Mouse (Mus musculus) kidney, adult 2 months (tissue): Measurements from ENCODE around the gene Nr2f6. TPM values are rescaled to one million over a fixed set of nuclear protein-coding genes. Genes with fewer than 3 reads are reported as not detected.
A peak's percentile ranks its signal among the peaks of the same experiment; 100 is the strongest.

Experiments used
- DNase-seq: peaks from one replicate; pipeline ENCODE4 v3.0.0; 2021
- H3K27ac ChIP-seq: fragments of 200-500 bp; 2 replicates; pipeline ENCODE4 v1.5.1; 2012; ENCODE audit warnings: low read depth, low read length, control low read depth, inconsistent platforms; ENCODE audit not compliant: insufficient read depth
- H3K27me3 ChIP-seq: fragments of 200-500 bp; replicated peaks from 2 replicates; pipeline ENCODE4 v1.6.1; 2012; ENCODE audit warnings: mild to moderate bottlenecking, moderate library complexity, low read length, inconsistent platforms; ENCODE audit not compliant: control insufficient read depth, insufficient read depth
- H3K36me3 ChIP-seq: fragments of 200-500 bp; 2 replicates; pipeline ENCODE4 v1.6.1; 2012; ENCODE audit warnings: mild to moderate bottlenecking, moderate library complexity, low read length, inconsistent platforms; ENCODE audit not compliant: control insufficient read depth, insufficient read depth
- H3K4me1 ChIP-seq: fragments of 200-500 bp; 2 replicates; pipeline ENCODE4 v1.6.1; 2011; ENCODE audit warnings: low read length; ENCODE audit not compliant: control insufficient read depth, insufficient read depth
- H3K4me3 ChIP-seq: fragments of 200-500 bp; 2 replicates; pipeline ENCODE4 v1.5.1; 2011; ENCODE audit warnings: mild to moderate bottlenecking, low read depth, low read length, control low read depth; ENCODE audit not compliant: insufficient read depth
- CTCF ChIP-seq: fragments of 200-500 bp; conservative IDR thresholded peaks from 2 replicates; pipeline ENCODE4 v1.5.1; 2011; ENCODE audit warnings: low read depth, mild to moderate bottlenecking, control low read depth, low read length, moderate library complexity, mixed read lengths; ENCODE audit not compliant: insufficient read depth, insufficient read length
- POLR2A ChIP-seq: fragments of 200-500 bp; IDR thresholded peaks from one replicate; pipeline ENCODE4 v1.6.1; 2011; ENCODE audit warnings: low read depth, low read length, control low read depth
- WGBS: fragments of 180-500 bp; shearing (Covaris S2); methylation state at CpG from one replicate; pipeline ENCODE4 v1.1.7; 2018; 5-methylcytosine and 5-hydroxymethylcytosine counted together
- polyA plus RNA-seq: library from polyadenylated mRNA; depleted of rRNA; stranded (reverse); fragments of >200 nt; gene quantifications from 2 replicates; pipeline ENCODE4 v1.2.3, GENCODE M21; 2012

Nr2f6 gene
- polyA plus RNA-seq, 1 experiment = 177 TPM

DNA sequence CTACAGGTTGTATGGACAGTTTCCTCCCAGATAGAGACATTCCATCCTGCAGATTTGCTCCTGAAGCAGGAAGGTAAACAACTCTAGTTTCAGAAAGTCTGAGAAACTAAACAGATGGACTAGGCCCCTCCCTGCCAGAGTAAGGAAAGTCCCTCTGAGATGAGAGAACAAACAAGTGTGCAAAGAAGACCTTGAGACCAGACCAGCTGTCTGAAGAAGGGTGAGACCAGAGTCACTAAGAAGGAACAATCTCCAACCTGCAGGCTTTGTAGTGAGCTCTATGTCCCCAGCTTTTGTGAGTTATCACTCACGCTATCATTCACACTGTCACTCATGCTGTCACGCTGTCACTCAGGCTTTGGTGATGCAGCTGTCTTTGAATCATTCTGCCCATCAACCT is 9.9 kb upstream of the Nr2f6 start:
- Histone ChIP-seq H3K36me3 (no peaks in the 10 kb centered on the region), H3K27me3 (no peaks in the 10 kb centered on the region), H3K4me3 (no peak overlapping the region), H3K27ac (no peak overlapping the region), H3K4me1 (peaks cover 3% of the 10 kb centered on the region; the same call in 1 of the 2 replicates)
- no peak for TF ChIP-seq POLR2A
- TF ChIP-seq CTCF = no peak
- no peak for DNase-seq
- 92% methylated on average over 2 of the region's 2 CpGs for WGBS

DNA sequence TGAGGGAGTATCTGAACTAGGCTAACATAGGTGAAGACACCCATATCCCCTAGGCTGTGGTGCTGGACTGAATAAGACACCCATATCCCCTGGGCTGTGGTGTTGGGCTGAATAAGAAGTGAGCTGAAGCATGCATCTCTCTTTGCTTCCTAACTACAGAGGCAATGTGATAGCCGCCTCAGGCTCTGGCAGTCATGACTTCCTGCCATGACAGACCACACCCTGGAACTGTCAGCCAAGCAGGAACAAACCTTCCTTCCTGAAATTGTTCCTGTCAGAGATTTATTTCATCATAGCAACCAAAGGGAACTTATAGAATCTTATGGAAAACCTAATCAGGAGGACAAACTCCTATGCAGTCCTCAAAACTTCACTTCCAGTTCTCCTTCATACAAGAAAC is 6.5 kb upstream of the Nr2f6 start:
- TF ChIP-seq CTCF (no peak), POLR2A (no peak)
- H3K27ac ChIP-seq = peak overlapping the region; percentile 43; the same call in 1 of the 2 replicates
- WGBS = 62% methylated on average over 1 of the region's 1 CpGs
- peak; percentile 64 for DNase-seq
- H3K27me3 ChIP-seq = no peaks in the 10 kb centered on the region
- no peaks in the 10 kb centered on the region for H3K36me3 ChIP-seq
- peaks cover 8% of the 10 kb centered on the region for H3K4me1 ChIP-seq
- H3K4me3 ChIP-seq = no peak overlapping the region

GRCm38 (mm10) chr8:71385212-71385835 is 3.6 kb upstream of the Nr2f6 start:
- 89% methylated on average over 12 of the region's 12 CpGs for WGBS
- Histone ChIP-seq H3K4me1 (peaks cover 17% of the 10 kb centered on the region), H3K4me3 (no peak overlapping the region), H3K27ac (no peak overlapping the region), H3K36me3 (no peaks in the 10 kb centered on the region), H3K27me3 (no peaks in the 10 kb centered on the region)
- peak; percentile 30 for DNase-seq
- TF ChIP-seq POLR2A = no peak
- TF ChIP-seq CTCF = peak; percentile 29; the same call in 1 of the 2 replicates

DNA sequence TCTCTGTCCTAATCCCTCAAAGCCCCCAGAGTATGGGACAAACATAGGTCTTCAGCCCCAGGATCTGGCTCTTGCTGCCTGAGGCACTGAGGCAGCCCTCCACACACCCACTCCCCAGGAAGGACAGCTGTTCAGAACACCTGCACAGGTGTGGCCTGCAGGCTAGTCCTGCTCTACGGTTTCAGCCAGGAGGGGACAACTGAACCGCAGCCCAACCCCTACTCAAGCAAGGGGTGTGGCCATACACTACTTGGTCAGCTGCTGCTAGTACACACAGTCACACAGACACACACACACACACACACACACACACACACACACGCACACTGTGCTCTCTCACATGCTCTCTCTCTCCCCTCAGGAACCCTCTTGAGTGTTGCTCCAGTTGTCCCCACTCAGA is 2.1 kb upstream of the Nr2f6 start:
- Histone ChIP-seq H3K4me1 (peaks cover 22% of the 10 kb centered on the region), H3K27me3 (no peaks in the 10 kb centered on the region), H3K27ac (peak overlapping the region; percentile 96), H3K4me3 (no peak overlapping the region), H3K36me3 (no peaks in the 10 kb centered on the region)
- no peak for TF ChIP-seq POLR2A
- no peak for TF ChIP-seq CTCF
- DNase-seq = no peak
- 33% methylated on average over 3 of the region's 3 CpGs for WGBS

GRCm38 (mm10) chr8:71383396-71383795 is 1.6 kb upstream of the Nr2f6 start:
- H3K4me3 ChIP-seq = no peak overlapping the region
- H3K36me3 ChIP-seq = no peaks in the 10 kb centered on the region
- TF ChIP-seq POLR2A (no peak), CTCF (no peak)
- WGBS = 20% methylated on average over 12 of the region's 12 CpGs
- H3K27me3 ChIP-seq = no peaks in the 10 kb centered on the region
- peaks cover 26% of the 10 kb centered on the region for H3K4me1 ChIP-seq
- H3K27ac ChIP-seq = peak overlapping the region; percentile 96
- DNase-seq = peak; percentile 69

- Histone ChIP-seq H3K27ac (peak overlapping the region; percentile 96), H3K4me3 (peak overlapping the region; percentile 95), H3K36me3 (no peaks in the 10 kb centered on the region), H3K27me3 (no peaks in the 10 kb centered on the region), H3K4me1 (peaks cover 29% of the 10 kb centered on the region)
- DNase-seq = peak; percentile 95
- TF ChIP-seq POLR2A (no peak), CTCF (no peak)
- whole genome bisulfite sequencing = 4% methylated on average over 75 of the region's 80 CpGs
These were observed 506 bp upstream of the Nr2f6 start for GRCm38 (mm10) chr8:71381971-71382961.
